Mouse (Mus musculus): ENCODE data around the gene Bcas2. TPM values are rescaled to one million over a fixed set of nuclear protein-coding genes. Genes with fewer than 3 reads are reported as not detected.
A peak's percentile ranks its signal among the peaks of the same experiment; 100 is the strongest.
"Not testable (repeated sequence)": the region's sequence is repeated elsewhere in the genome, so short reads cannot be mapped to it uniquely, and the experiment has no call there.

Gene Bcas2
- polyA plus RNA-seq, 1 experiment from 2014 or later, result 179 TPM

GRCm38 (mm10) chr3:103148941-103149340, 22.5 kb upstream of the Bcas2 start:
- Histone ChIP-seq H3K27ac (ENCODE audit: low read length) (no peak overlapping the region), H3K9ac (ENCODE audit: low read length) (no peak overlapping the region), H3K4me1 (replicated peaks; ENCODE audit: control insufficient read depth, insufficient read depth, low read length) (no peaks in the 10 kb centered on the region), H3K36me3 (ENCODE audit: control insufficient read depth, insufficient read depth, low read length) (peaks cover 8% of the 10 kb centered on the region), H3K4me2 (ENCODE audit: low read depth, low read length) (no peak overlapping the region), H3K27me3 (ENCODE audit: control insufficient read depth, insufficient read depth, low read depth, low read length) (no peaks in the 10 kb centered on the region), H3K9me3 (ENCODE audit: control insufficient read depth, low read length) (no peaks in the 10 kb centered on the region), H3K4me3 (ENCODE audit: low read length) (no peak overlapping the region)
- 83% methylated on average over 10 of the region's 10 CpGs for WGBS
- ATAC-seq (ENCODE audit: low read depth), result no peak

GRCm38 (mm10) chr3:103153761-103154160, 17.7 kb upstream of the Bcas2 start:
- no peak for ATAC-seq (ENCODE audit: low read depth)
- peaks cover 12% of the 10 kb centered on the region for H3K36me3 ChIP-seq (ENCODE audit: control insufficient read depth, insufficient read depth, low read length)

GRCm38 (mm10) chr3:103159232-103159900, 12.1 kb upstream of the Bcas2 start:
- Histone ChIP-seq H3K9ac (ENCODE audit: low read length) (no peak overlapping the region), H3K27me3 (ENCODE audit: control insufficient read depth, insufficient read depth, low read depth, low read length) (no peaks in the 10 kb centered on the region), H3K4me3 (ENCODE audit: low read length) (no peak overlapping the region), H3K4me2 (ENCODE audit: low read depth, low read length) (no peak overlapping the region), H3K9me3 (ENCODE audit: control insufficient read depth, low read length) (no peaks in the 10 kb centered on the region), H3K4me1 (replicated peaks; ENCODE audit: control insufficient read depth, insufficient read depth, low read length) (no peaks in the 10 kb centered on the region), H3K27ac (ENCODE audit: low read length) (no peak overlapping the region), H3K36me3 (ENCODE audit: control insufficient read depth, insufficient read depth, low read length) (peaks cover 2% of the 10 kb centered on the region; the same call in 1 of the 2 replicates)
- no peak for ATAC-seq (ENCODE audit: low read depth)
- 38% methylated on average over 3 of the region's 3 CpGs for WGBS

More at GRCm38 (mm10) chr3:103153761-103154160, 17.7 kb upstream of the Bcas2 start:
- Histone ChIP-seq H3K9me3 (ENCODE audit: control insufficient read depth, low read length) (no peaks in the 10 kb centered on the region), H3K9ac (ENCODE audit: low read length) (no peak overlapping the region), H3K27me3 (ENCODE audit: control insufficient read depth, insufficient read depth, low read depth, low read length) (no peaks in the 10 kb centered on the region), H3K27ac (ENCODE audit: low read length) (no peak overlapping the region), H3K4me1 (replicated peaks; ENCODE audit: control insufficient read depth, insufficient read depth, low read length) (no peaks in the 10 kb centered on the region), H3K4me2 (ENCODE audit: low read depth, low read length) (no peak overlapping the region), H3K4me3 (ENCODE audit: low read length) (no peak overlapping the region)

- Histone ChIP-seq H3K36me3 (ENCODE audit: control insufficient read depth, insufficient read depth, low read length) (peaks cover 5% of the 10 kb centered on the region), H3K4me1 (replicated peaks; ENCODE audit: control insufficient read depth, insufficient read depth, low read length) (peaks cover 6% of the 10 kb centered on the region), H3K27ac (ENCODE audit: low read length) (no peak overlapping the region), H3K4me3 (ENCODE audit: low read length) (no peak overlapping the region), H3K9me3 (ENCODE audit: control insufficient read depth, low read length) (no peaks in the 10 kb centered on the region), H3K27me3 (ENCODE audit: control insufficient read depth, insufficient read depth, low read depth, low read length) (no peaks in the 10 kb centered on the region), H3K9ac (ENCODE audit: low read length) (no peak overlapping the region), H3K4me2 (ENCODE audit: low read depth, low read length) (no peak overlapping the region)
- 21% methylated on average over 4 of the region's 4 CpGs for WGBS
- ATAC-seq (ENCODE audit: low read depth), result no peak
Measured at GRCm38 (mm10) chr3:103169771-103170170, 1.7 kb upstream of the Bcas2 start.

- no peak for ATAC-seq (ENCODE audit: low read depth)
- Histone ChIP-seq H3K27ac (ENCODE audit: low read length) (no peak overlapping the region), H3K9ac (ENCODE audit: low read length) (peak overlapping the region; percentile 92), H3K27me3 (ENCODE audit: control insufficient read depth, insufficient read depth, low read depth, low read length) (no peaks in the 10 kb centered on the region), H3K9me3 (ENCODE audit: control insufficient read depth, low read length) (no peaks in the 10 kb centered on the region), H3K4me2 (ENCODE audit: low read depth, low read length) (peak overlapping the region; percentile 67), H3K4me3 (ENCODE audit: low read length) (peak overlapping the region; percentile 94), H3K36me3 (ENCODE audit: control insufficient read depth, insufficient read depth, low read length) (peaks cover 27% of the 10 kb centered on the region), H3K4me1 (replicated peaks; ENCODE audit: control insufficient read depth, insufficient read depth, low read length) (peaks cover 6% of the 10 kb centered on the region)
- 17% methylated on average over 5 of the region's 5 CpGs for WGBS
Measured at GRCm38 (mm10) chr3:103172615-103173014, 1.2 kb downstream of the Bcas2 start.

- peaks cover 33% of the 10 kb centered on the region for H3K36me3 ChIP-seq (ENCODE audit: control insufficient read depth, insufficient read depth, low read length)
- no peaks in the 10 kb centered on the region for H3K9me3 ChIP-seq (ENCODE audit: control insufficient read depth, low read length)
- no peak overlapping the region for H3K9ac ChIP-seq (ENCODE audit: low read length)
- 85% methylated on average over 4 of the region's 4 CpGs for WGBS
- ATAC-seq (ENCODE audit: low read depth), result no peak
- H3K4me2 ChIP-seq (ENCODE audit: low read depth, low read length), result no peak overlapping the region
- peaks cover 6% of the 10 kb centered on the region for H3K4me1 ChIP-seq (replicated peaks; ENCODE audit: control insufficient read depth, insufficient read depth, low read length)
- H3K4me3 ChIP-seq (ENCODE audit: low read length), result no peak overlapping the region
- no peak overlapping the region for H3K27ac ChIP-seq (ENCODE audit: low read length)
- H3K27me3 ChIP-seq (ENCODE audit: control insufficient read depth, insufficient read depth, low read depth, low read length), result no peaks in the 10 kb centered on the region
Measured at GRCm38 (mm10) chr3:103176740-103177139, 5.3 kb downstream of the Bcas2 start.

- H3K27ac ChIP-seq (ENCODE audit: low read length), result no peak overlapping the region
- no peak overlapping the region for H3K4me2 ChIP-seq (ENCODE audit: low read depth, low read length)
- WGBS, result 90% methylated on average over 9 of the region's 9 CpGs
- ATAC-seq (ENCODE audit: low read depth), result no peak
- no peak overlapping the region for H3K9ac ChIP-seq (ENCODE audit: low read length)
- no peaks in the 10 kb centered on the region for H3K4me1 ChIP-seq (replicated peaks; ENCODE audit: control insufficient read depth, insufficient read depth, low read length)
- H3K27me3 ChIP-seq (ENCODE audit: control insufficient read depth, insufficient read depth, low read depth, low read length), result no peaks in the 10 kb centered on the region
- H3K9me3 ChIP-seq (ENCODE audit: control insufficient read depth, low read length), result no peaks in the 10 kb centered on the region
- no peak overlapping the region for H3K4me3 ChIP-seq (ENCODE audit: low read length)
- H3K36me3 ChIP-seq (ENCODE audit: control insufficient read depth, insufficient read depth, low read length), result peaks cover 30% of the 10 kb centered on the region
Measured at GRCm38 (mm10) chr3:103179527-103179926, 8.1 kb downstream of the Bcas2 start.

GRCm38 (mm10) chr3:103181171-103181570, 9.7 kb downstream of the Bcas2 start:
- Histone ChIP-seq H3K4me3 (ENCODE audit: low read length) (no peak overlapping the region), H3K4me1 (replicated peaks; ENCODE audit: control insufficient read depth, insufficient read depth, low read length) (no peaks in the 10 kb centered on the region), H3K27me3 (ENCODE audit: control insufficient read depth, insufficient read depth, low read depth, low read length) (no peaks in the 10 kb centered on the region), H3K4me2 (ENCODE audit: low read depth, low read length) (no peak overlapping the region), H3K27ac (ENCODE audit: low read length) (no peak overlapping the region), H3K36me3 (ENCODE audit: control insufficient read depth, insufficient read depth, low read length) (peaks cover 20% of the 10 kb centered on the region), H3K9me3 (ENCODE audit: control insufficient read depth, low read length) (no peaks in the 10 kb centered on the region), H3K9ac (ENCODE audit: low read length) (no peak overlapping the region)
- WGBS, result 32% methylated on average over 4 of the region's 4 CpGs
- ATAC-seq (ENCODE audit: low read depth), result no peak

- Histone ChIP-seq H3K36me3 (ENCODE audit: control insufficient read depth, insufficient read depth, low read length) (peaks cover 6% of the 10 kb centered on the region), H3K27me3 (ENCODE audit: control insufficient read depth, insufficient read depth, low read depth, low read length) (no peaks in the 10 kb centered on the region), H3K27ac (ENCODE audit: low read length) (no peak overlapping the region), H3K9me3 (ENCODE audit: control insufficient read depth, low read length) (no peaks in the 10 kb centered on the region), H3K4me3 (ENCODE audit: low read length) (no peak overlapping the region), H3K4me2 (ENCODE audit: low read depth, low read length) (no peak overlapping the region), H3K4me1 (replicated peaks; ENCODE audit: control insufficient read depth, insufficient read depth, low read length) (no peaks in the 10 kb centered on the region), H3K9ac (ENCODE audit: low read length) (no peak overlapping the region)
- ATAC-seq (ENCODE audit: low read depth), result no peak
- WGBS, result 78% methylated on average over 14 of the region's 14 CpGs
Measured at GRCm38 (mm10) chr3:103182821-103183220, 11.4 kb downstream of the Bcas2 start.

- not testable (repeated sequence) for H3K4me2 ChIP-seq (ENCODE audit: low read depth, low read length); H3K36me3 ChIP-seq (ENCODE audit: control insufficient read depth, insufficient read depth, low read length); H3K27ac ChIP-seq (ENCODE audit: low read length); H3K9me3 ChIP-seq (ENCODE audit: control insufficient read depth, low read length); H3K4me3 ChIP-seq (ENCODE audit: low read length); H3K4me1 ChIP-seq (replicated peaks; ENCODE audit: control insufficient read depth, insufficient read depth, low read length); H3K9ac ChIP-seq (ENCODE audit: low read length); H3K27me3 ChIP-seq (ENCODE audit: control insufficient read depth, insufficient read depth, low read depth, low read length); ATAC-seq (ENCODE audit: low read depth)
Measured at GRCm38 (mm10) chr3:103184467-103184866, 13.0 kb downstream of the Bcas2 start.
